Mouse (Mus musculus): ENCODE measurements around the gene Gcsh. TPM values are rescaled to one million over a fixed set of nuclear protein-coding genes. Genes with fewer than 3 reads are reported as not detected.

Gene Gcsh
- polyA plus RNA-seq, 1 experiment from 2014 or later = 158 TPM

- Histone ChIP-seq H3K9ac (ENCODE audit: low read length) (peak overlapping the region; percentile 84), H3K27ac (ENCODE audit: low read depth, low read length) (no peak overlapping the region), H3K9me3 (ENCODE audit: control insufficient read depth, low read length) (no peaks in the 10 kb centered on the region), H3K4me3 (ENCODE audit: low read depth, low read length) (peak overlapping the region; percentile 97), H3K27me3 (ENCODE audit: control insufficient read depth, insufficient read depth, low read length) (no peaks in the 10 kb centered on the region), H3K36me3 (ENCODE audit: control insufficient read depth, insufficient read depth, low read length) (no peaks in the 10 kb centered on the region), H3K4me1 (ENCODE audit: control insufficient read depth, insufficient read depth, low read length) (peaks cover 9% of the 10 kb centered on the region), H3K4me2 (ENCODE audit: low read depth) (peak overlapping the region; percentile 98)
- under 1% methylated on average over 53 of the region's 62 CpGs for WGBS
- peak; percentile 27 for DNase-seq (ENCODE audit: low spot score)
- peak; percentile 60 for ATAC-seq (ENCODE audit: insufficient read depth, low FRiP score, low TSS enrichment)
These were observed 49.6 kb downstream of the Gcsh start for GRCm38 (mm10) chr8:116943555-116944384.

GRCm38 (mm10) chr8:116943161-116943554, 50.2 kb downstream of the Gcsh start, which contains the start of gene Atmin:
Gene Atmin, plus strand, starts transcription at chr8:116943393.
- DNase-seq (ENCODE audit: low spot score) (peak; percentile 96), ATAC-seq (ENCODE audit: insufficient read depth, low FRiP score, low TSS enrichment) (peak; percentile 89)
- H3K9me3 ChIP-seq (ENCODE audit: control insufficient read depth, low read length) = no peaks in the 10 kb centered on the region
- WGBS = under 1% methylated on average over 44 of the region's 46 CpGs
- H3K27me3 ChIP-seq (ENCODE audit: control insufficient read depth, insufficient read depth, low read length) = no peaks in the 10 kb centered on the region
- H3K9ac ChIP-seq (ENCODE audit: low read length) = peak within 1 kb of the TSS; percentile 84
- H3K4me3 ChIP-seq (ENCODE audit: low read depth, low read length) = peak within 1 kb of the TSS; percentile 97
- H3K4me1 ChIP-seq (ENCODE audit: control insufficient read depth, insufficient read depth, low read length) = peaks cover 9% of the 10 kb centered on the region
- H3K36me3 ChIP-seq (ENCODE audit: control insufficient read depth, insufficient read depth, low read length) = no peaks in the 10 kb centered on the region
- peak within 1 kb of the TSS; percentile 98 for H3K4me2 ChIP-seq (ENCODE audit: low read depth)
- H3K27ac ChIP-seq (ENCODE audit: low read depth, low read length) = no peak within 1 kb of the TSS

- ATAC-seq (ENCODE audit: insufficient read depth, low FRiP score, low TSS enrichment) = no peak
- Histone ChIP-seq H3K9ac (ENCODE audit: low read length) (no peak overlapping the region), H3K4me2 (ENCODE audit: low read depth) (no peak overlapping the region), H3K4me1 (ENCODE audit: control insufficient read depth, insufficient read depth, low read length) (peaks cover 9% of the 10 kb centered on the region), H3K27me3 (ENCODE audit: control insufficient read depth, insufficient read depth, low read length) (no peaks in the 10 kb centered on the region), H3K36me3 (ENCODE audit: control insufficient read depth, insufficient read depth, low read length) (no peaks in the 10 kb centered on the region), H3K4me3 (ENCODE audit: low read depth, low read length) (no peak overlapping the region), H3K9me3 (ENCODE audit: control insufficient read depth, low read length) (no peaks in the 10 kb centered on the region), H3K27ac (ENCODE audit: low read depth, low read length) (no peak overlapping the region)
- DNase-seq (ENCODE audit: low spot score) = no peak
- 81% methylated on average over 12 of the region's 12 CpGs for WGBS
These were observed 50.9 kb downstream of the Gcsh start for GRCm38 (mm10) chr8:116942284-116943058.

- ATAC-seq (ENCODE audit: insufficient read depth, low FRiP score, low TSS enrichment) = no peak
- H3K4me3 ChIP-seq (ENCODE audit: low read depth, low read length) = no peak overlapping the region
- H3K4me2 ChIP-seq (ENCODE audit: low read depth) = no peak overlapping the region
- 63% methylated on average over 6 of the region's 6 CpGs for WGBS
- H3K27me3 ChIP-seq (ENCODE audit: control insufficient read depth, insufficient read depth, low read length) = no peaks in the 10 kb centered on the region
- DNase-seq (ENCODE audit: low spot score) = no peak
- no peaks in the 10 kb centered on the region for H3K9me3 ChIP-seq (ENCODE audit: control insufficient read depth, low read length)
- H3K27ac ChIP-seq (ENCODE audit: low read depth, low read length) = no peak overlapping the region
- H3K36me3 ChIP-seq (ENCODE audit: control insufficient read depth, insufficient read depth, low read length) = peaks cover 14% of the 10 kb centered on the region
- H3K4me1 ChIP-seq (ENCODE audit: control insufficient read depth, insufficient read depth, low read length) = no peaks in the 10 kb centered on the region
- no peak overlapping the region for H3K9ac ChIP-seq (ENCODE audit: low read length)
These were observed 57.8 kb downstream of the Gcsh start for GRCm38 (mm10) chr8:116935506-116935905.

GRCm38 (mm10) chr8:116934976-116935375, 58.4 kb downstream of the Gcsh start:
- no peaks in the 10 kb centered on the region for H3K4me1 ChIP-seq (ENCODE audit: control insufficient read depth, insufficient read depth, low read length)
- no peak overlapping the region for H3K27ac ChIP-seq (ENCODE audit: low read depth, low read length)
- no peaks in the 10 kb centered on the region for H3K27me3 ChIP-seq (ENCODE audit: control insufficient read depth, insufficient read depth, low read length)
- no peak overlapping the region for H3K4me3 ChIP-seq (ENCODE audit: low read depth, low read length)
- DNase-seq (ENCODE audit: low spot score) = no peak
- peaks cover 14% of the 10 kb centered on the region for H3K36me3 ChIP-seq (ENCODE audit: control insufficient read depth, insufficient read depth, low read length)
- no peak for ATAC-seq (ENCODE audit: insufficient read depth, low FRiP score, low TSS enrichment)
- H3K9ac ChIP-seq (ENCODE audit: low read length) = no peak overlapping the region
- no peaks in the 10 kb centered on the region for H3K9me3 ChIP-seq (ENCODE audit: control insufficient read depth, low read length)
- no peak overlapping the region for H3K4me2 ChIP-seq (ENCODE audit: low read depth)
- WGBS = 94% methylated on average over 4 of the region's 4 CpGs

Other genes starting within 250 kb of the Gcsh start
- 66.9 and 68.8 TPM in 2 replicates for gene Cmc2, start 72.1 kb downstream of the Gcsh start, polyA plus RNA-seq (2014; fragmentation: Nextera tagmentation; extraction: Ambion mirVana)
- gene Cenpn, start 71.8 kb downstream of the Gcsh start, polyA plus RNA-seq (2014; fragmentation: Nextera tagmentation; extraction: Ambion mirVana) = 42.6 and 47.6 TPM in 2 replicates
- 18.9 and 20.6 TPM in 2 replicates for gene Atmin, start 50.1 kb downstream of the Gcsh start, polyA plus RNA-seq (2014; fragmentation: Nextera tagmentation; extraction: Ambion mirVana)
- 2.8 and 3.4 TPM in 2 replicates for gene 1700030J22Rik, start 14.6 kb downstream of the Gcsh start, polyA plus RNA-seq (2014; fragmentation: Nextera tagmentation; extraction: Ambion mirVana)
- not detected in 2 replicates for gene Pkd1l2, start 88.9 kb upstream of the Gcsh start, polyA plus RNA-seq (2014; fragmentation: Nextera tagmentation; extraction: Ambion mirVana)
- 0.41 and 0.76 TPM in 2 replicates for gene Bco1, start 102.3 kb upstream of the Gcsh start, polyA plus RNA-seq (2014; fragmentation: Nextera tagmentation; extraction: Ambion mirVana)
- gene Gan, start 164.6 kb upstream of the Gcsh start, polyA plus RNA-seq (2014; fragmentation: Nextera tagmentation; extraction: Ambion mirVana) = 2.3 and 2.6 TPM in 2 replicates